Mouse (Mus musculus) A20 (cell line): ENCODE measurements around the gene Cd8a.

Source experiments
- DNase-seq: peaks from one replicate; pipeline ENCODE4 v3.0.0-alpha.2; 2011; ENCODE audit warnings: low read depth, low spot score

The Cd8a gene

DNA sequence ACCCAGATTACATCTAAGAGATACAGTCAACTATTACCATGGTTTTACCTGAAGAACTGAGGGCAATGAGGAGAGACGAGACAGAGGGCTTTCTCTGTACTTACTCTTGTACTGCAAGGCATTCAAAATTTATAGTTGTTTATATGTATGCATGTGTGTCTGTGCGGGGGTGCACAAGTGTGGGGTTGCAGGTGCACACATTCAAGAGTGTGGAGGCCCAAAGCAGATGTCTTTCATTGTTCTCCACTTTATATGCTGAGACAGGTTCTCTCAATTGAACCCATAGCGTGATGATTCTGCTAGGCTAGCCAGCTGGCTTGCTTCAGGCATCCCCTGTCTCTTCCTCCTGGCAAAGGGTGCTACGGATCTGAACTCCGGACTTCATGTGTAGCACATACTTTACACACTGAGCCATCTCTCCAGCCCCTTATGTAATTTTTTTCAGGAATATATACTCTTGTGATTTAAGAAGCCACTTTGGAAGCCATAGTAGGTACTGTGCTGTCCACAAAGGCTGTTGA is 2.1 kb upstream of the Cd8a start:
- DNase-seq, result no peak

DNA sequence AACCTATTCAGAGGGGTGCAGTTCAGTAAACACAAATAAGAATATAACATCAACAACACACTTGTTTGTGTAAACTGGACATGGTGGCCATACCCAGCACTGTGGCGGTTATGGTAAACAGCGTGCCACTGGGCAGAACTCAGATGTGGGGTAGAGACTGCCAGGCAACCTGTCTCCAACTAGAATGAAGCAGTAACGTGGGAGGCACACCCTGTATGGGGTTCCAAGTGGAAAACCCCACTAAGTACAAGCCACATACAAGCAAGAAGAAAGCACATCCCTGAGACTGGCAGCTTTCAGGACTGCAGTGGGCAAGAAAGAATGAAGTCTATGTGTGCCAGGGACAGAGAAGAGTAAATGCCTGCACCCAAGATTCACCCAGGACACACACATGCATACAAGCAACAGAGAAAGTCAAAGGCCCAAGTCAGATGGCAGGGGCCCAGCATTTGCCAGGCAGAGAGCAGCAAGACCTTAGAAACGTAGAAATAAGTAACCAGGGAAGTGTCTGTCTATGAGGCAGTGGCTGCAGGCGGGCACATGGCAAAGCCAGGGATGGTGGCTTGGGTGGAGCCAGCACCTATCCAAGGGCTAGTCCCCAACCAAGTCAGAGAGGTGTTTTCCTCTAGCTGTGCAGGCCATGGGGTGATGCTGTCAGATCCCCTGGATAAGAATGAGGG is 1.0 kb upstream of the Cd8a start:
- no peak for DNase-seq

DNA sequence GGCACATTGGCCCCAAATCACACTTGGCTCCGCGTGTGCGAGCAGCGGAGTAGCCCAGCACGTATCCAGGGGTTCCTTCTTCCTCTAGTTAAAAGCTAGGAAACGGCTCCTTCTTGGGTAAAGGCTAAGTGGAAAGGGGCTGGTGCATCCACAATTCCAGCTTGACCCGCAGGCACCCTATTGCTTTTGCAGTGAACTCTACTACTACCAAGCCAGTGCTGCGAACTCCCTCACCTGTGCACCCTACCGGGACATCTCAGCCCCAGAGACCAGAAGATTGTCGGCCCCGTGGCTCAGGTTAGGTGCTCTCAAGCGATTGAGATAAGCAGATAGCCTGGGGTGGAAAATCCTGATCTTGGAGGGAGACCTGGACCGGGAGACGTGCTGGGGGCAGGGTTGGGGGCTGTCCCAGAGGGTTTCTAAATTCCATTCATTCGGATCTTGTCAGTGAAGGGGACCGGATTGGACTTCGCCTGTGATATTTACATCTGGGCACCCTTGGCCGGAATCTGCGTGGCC is 1.1 kb downstream of the Cd8a start:
- DNase-seq, result no peak

DNA sequence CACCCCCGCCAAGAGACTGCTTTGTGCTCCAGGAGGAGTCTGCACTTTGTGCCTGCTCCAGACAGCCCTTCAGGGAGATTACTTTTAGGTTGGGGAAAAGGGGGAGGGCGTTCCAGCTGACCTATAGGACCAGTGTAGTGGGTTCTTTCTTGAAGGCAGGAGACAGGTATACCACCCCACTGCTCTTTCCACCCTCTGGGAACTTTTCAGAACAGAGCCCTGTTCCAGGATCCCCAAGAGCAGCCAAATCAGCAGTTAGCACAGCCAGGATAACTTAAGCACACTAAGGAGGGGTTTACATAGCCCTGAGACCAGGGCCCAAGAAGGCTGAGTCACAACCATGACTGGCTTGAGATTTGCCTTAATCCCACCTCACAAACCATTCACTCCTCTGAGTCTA is 1.7 kb downstream of the Cd8a start:
- DNase-seq, result no peak

DNA sequence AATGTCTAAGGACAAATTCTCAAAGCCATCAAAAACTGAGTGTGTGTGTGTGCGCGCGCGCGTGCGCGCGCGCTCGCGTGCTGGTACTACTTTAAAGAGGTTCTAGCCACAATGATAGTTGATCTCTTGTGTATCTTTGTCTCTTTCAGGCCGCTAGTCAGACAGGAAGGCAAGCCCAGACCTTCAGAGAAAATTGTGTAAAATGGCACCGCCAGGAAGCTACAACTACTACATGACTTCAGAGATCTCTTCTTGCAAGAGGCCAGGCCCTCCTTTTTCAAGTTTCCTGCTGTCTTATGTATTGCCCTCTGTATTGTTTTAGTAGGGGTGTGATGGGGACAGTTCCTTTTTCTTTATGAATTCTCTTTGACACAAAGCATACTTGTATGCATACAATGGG is 3.5 kb downstream of the Cd8a start:
- DNase-seq, result no peak

DNA sequence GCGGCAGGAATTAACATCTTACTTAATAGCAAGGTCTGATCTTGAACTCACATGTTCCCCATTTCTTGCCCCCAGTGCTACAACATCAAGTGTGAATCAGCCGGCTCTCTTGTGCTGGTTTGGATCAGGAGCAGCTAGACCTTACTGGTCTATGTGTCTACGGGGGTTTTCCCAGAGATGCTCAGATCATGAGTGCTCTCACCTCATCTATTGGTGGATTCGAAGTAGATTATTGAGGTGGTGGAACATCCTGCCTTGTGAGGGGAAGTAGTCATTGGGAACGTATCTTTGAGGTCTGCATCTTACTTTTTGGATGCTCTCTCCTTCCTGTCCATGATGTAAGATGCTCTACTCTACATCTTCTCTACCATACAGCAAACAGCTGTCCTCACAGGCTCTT is 8.4 kb downstream of the Cd8a start:
- no peak for DNase-seq

DNA sequence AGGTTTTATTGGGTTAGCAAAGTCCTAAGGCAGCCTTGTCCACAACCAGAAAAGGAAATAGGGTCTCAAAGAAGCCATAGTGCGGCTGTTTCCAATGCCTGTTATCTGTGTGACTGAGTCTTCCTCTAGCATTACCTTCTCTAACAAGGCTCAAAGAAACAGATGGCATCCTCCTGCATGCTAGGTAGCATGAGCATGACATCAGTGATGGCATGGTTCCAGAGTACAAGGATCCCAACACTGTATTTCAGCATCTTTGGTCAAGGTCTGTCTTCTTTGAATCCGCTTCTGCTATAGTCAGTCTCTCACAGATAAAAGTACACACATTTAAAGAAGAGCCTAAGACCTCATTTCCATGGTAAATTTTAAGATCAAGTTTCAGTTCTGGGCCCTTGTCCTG is 17.3 kb downstream of the Cd8a start:
- no peak for DNase-seq

DNA sequence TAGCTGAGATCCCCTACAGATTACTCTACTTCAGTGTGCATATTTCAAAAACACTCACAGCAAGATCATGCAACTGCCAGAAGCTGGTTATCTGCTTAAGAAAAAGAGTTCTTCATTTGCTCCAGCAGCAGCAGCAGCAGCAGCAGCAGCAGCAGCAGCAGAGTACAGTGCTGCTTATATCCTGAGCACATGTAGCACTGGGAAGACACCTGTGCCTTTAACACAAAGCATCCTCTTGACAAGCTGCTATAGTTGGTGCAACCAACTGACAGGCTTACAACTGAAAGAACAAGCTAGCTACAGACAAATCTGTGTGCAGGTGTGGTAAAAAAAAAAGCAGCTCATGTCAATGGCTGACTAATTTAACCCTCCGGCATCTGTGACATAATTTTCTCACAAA is 22.8 kb downstream of the Cd8a start:
- DNase-seq, result no peak

DNA sequence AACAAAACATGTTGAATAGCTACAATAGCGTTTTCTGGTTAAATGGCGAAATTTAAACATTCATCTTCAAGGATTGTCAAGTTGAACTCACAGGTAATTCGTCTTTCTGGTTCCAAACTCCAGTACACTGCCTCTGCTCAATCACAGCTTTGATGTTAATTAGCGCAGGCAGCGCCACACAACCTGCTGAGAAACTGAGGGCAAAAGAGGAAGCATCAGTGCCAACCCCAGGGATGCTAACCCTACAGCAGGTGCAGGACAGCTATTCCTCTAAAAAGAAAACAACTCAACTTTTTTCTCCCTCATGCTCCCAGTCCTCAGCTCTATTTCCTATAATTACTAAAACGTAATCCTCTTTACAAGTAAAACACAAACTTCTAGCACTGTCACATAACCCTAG is 23.5 kb downstream of the Cd8a start:
- no peak for DNase-seq

DNA sequence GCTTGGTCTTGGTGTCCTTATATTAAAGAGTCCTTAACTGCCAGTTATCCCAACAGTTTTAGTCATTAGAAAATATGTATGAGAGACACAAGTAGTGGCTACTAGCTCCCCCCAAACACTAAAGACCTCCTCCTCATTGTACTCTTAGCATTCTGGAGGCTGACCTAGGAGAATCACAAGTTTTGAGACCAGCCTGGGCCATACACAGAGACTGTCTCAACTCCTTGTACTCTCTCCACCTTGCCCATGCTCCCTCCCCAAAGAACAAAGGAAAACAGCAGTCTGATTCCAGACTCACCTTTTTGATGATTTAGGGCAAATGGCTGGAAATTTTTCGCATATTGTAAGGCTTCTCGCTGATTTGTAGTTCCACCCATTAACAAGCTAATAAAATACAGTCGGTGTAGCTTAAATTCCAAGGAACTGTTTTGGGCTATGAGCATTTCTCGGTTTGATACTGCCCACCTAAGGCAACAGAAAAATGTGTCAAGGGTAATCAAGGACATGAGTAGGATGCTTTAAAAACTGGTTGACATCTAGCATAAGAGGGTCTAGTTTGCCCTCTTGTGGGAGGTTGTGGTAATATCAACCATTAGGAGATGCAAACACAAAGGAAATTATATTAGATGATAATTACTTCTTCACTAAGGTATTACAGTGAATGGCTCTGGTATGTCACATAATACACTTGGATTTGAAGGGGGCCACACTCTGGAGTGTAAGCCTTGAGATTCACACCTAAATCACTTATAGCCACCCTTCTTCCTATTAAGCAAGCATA is 25.8 kb downstream of the Cd8a start:
- DNase-seq, result peak; percentile 27

DNA sequence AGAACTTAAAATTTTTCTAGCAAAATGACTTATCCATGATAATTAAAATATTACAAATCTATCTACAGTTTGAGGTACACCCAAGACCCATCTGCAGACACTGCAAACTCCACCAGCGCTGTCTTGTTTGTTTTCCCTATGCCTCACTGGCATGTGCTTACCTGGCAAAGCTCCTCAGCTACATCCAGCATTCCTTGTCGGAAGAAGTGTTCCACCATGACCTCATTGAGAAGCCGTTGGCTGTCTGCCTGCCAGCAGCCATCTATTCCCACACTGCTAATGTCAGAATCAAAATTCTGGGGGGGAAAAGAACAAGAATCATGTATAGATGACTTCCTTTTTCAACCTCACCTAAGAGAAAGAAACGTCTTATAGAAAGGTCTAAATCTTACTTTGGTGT is 41.4 kb downstream of the Cd8a start:
- DNase-seq, result no peak

DNA sequence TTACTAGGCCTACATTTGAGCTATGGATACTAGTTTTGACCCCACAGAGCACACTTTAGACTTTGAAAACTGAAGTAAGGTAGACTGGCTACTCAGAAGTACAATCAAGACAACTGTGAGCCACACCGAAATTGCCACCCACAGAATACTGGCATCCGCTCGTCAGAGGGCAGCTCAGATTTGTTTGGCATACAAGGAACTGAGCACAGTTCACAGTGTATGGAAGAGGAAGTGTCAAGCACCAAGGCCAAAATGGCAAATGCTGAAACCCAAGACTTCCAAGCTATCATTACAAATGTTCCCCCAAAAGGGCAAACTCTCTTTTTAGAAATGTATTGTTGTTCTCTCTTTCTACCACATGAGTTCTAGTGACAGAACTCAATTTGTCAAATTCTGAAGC is 42.2 kb downstream of the Cd8a start:
- DNase-seq, result no peak

DNA sequence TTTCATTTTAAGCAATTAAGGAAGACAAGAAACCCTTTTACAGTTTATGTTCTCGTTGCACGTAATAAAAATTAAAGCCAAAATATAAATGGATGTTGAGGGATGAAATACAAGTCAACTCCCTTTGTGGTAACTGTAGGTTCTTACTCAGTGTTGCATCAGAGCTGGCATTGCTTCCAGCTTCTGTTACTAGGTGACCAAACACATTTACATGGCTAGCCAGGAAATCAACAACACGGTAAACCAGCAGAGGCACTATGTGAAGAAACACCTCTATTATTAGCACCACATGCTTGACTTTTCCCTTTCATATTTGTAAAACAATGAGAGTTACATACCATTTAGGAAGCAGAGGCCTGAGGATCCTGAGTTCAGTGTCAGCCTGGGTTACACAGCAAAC is 45.6 kb downstream of the Cd8a start:
- DNase-seq, result no peak

DNA sequence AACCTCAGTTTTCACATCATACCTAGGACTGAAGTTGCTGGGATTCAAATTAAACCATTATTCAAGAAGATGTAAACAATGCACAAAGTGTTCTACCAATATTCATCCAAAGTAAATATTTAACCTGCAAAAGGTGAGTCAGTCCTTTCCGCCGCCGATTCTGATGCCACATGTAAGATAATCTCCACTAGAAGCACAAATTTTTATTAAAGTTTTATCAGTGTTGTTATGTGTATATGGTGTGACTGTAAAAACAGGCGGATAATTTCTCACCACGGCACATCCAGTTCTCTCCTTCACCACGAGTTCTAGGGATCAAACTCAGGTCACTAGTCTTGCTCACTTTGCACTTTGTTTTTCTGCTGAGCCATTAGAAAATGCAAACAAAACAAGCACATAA is 47.6 kb downstream of the Cd8a start:
- DNase-seq, result no peak

DNA sequence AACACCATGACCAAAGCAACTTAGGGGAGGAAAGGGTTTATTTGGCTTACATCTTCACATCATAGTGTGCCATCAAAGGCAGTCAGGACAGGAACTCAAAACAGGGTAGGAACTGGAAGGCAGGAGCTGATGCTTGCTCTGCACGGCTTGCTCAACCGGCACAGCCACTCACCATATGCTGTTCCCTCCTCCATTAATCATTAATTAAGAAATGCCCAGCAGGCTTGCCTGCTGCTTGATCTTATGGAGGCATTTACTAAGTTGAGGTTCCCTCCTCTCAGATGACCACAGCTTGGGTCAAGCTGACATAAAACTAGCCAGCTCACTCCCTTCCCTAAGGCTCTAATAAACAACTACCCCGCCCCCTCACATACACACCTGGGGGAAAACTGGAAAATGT is 48.9 kb downstream of the Cd8a start:
- DNase-seq, result no peak

DNA sequence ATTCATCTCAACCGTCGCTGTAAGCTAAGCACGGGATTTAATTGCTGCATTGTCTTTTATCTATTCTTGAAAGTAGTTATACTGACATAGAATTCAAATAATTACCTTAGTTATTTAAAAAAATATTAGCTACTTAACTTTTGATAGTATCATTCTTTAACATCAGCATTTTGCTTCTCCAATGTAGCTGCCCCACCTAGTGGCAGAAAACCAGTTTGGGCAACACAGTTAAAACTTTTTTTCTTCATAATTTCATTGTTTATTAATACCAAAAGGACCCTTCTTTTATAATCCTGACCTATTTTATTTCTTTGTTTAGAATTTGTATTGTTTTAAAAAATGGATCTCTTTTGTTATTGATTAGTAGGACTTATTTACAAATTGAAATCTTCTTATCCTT is 49.9 kb downstream of the Cd8a start:
- DNase-seq, result no peak

DNA sequence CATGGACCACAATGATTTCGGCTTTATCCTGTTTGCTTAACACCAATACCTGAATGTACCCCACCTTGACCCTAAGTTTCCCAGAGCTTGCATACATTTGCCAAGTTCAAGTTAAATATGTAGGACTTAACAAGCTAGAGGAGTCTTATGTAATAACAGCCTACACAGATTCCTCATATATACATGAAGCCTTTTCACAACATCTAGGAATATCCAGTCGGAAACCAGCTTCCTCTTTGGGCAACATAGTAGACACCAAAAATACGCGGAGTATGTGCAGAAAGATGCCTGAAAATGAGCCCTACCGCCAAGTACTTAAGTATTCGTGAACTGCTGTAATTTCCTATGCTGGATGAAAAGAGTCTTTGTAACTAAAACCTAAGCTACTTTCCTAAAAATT is 52.5 kb downstream of the Cd8a start:
- DNase-seq, result no peak

DNA sequence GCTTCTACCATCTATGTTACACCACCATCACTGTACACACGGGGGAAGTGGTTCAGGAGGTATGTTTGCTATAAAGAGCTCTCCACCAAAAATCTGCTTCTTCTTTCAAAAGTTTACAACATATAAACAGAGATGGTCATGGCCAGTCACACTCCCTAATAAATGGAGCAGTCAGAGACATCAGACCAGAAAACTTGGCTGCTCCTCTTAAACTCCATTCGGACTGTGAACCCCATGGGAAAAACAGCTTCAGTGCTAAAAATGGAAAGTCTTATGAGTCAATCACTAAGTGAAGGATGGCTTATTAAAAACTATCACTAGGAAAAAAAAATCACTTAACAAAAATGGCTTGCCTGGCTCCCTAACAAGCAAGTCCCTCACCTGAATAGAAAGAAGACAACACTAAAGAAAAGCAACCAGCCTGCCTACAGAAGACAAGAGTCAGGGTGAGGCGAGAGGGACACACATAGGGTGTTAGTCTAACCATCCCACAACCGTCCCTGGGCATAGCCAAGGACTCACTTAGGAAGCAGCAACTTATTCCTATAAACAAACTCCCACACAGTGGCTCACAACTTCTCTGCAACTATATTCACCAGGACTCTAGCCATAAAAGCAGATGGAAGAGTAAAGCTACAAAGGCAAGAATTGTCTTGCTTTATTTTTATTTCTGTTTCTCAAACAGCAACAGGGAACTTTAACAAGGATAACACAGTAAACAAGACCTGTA is 54.9 kb downstream of the Cd8a start:
- DNase-seq, result no peak
